Mouse (Mus musculus) lung, embryonic 16.5 days (tissue): ENCODE measurements around the gene Adgrg6. TPM values are rescaled to one million over a fixed set of nuclear protein-coding genes. Genes with fewer than 3 reads are reported as not detected.

ENCODE experiments used
- ATAC-seq: fragments of 200-750 bp; cut with Nextera tagmentation; 2 replicates; pipeline ENCODE4 v1.8.0; 2017; ENCODE audit warnings: low read depth, mild to moderate bottlenecking, moderate library complexity
- H3K27ac ChIP-seq: fragments of 300-500 bp; sonication (generic); 2 replicates; pipeline ENCODE4 v1.5.1; 2014; ENCODE audit warnings: mild to moderate bottlenecking, control low read depth, low read length
- H3K27me3 ChIP-seq: fragments of 300-500 bp; sonication (generic); 2 replicates; pipeline ENCODE4 v1.6.1; 2014; ENCODE audit warnings: low read depth, low read length, mixed read lengths; ENCODE audit not compliant: control insufficient read depth, insufficient read depth
- H3K36me3 ChIP-seq: fragments of 300-500 bp; sonication (generic); 2 replicates; pipeline ENCODE4 v1.6.1; 2014; ENCODE audit warnings: low read length; ENCODE audit not compliant: control insufficient read depth, insufficient read depth
- H3K4me1 ChIP-seq: fragments of 300-500 bp; sonication (generic); replicated peaks from 2 replicates; pipeline ENCODE4 v1.6.1; 2014; ENCODE audit warnings: low read length, mixed read lengths; ENCODE audit not compliant: control insufficient read depth, insufficient read depth
- H3K4me2 ChIP-seq: fragments of 300-500 bp; sonication (generic); 2 replicates; pipeline ENCODE4 v1.6.1; 2014; ENCODE audit warnings: low read depth, low read length, control low read depth
- H3K4me3 ChIP-seq: fragments of 300-500 bp; sonication (generic); 2 replicates; pipeline ENCODE4 v1.5.1; 2014; ENCODE audit warnings: mild to moderate bottlenecking, low read length, control low read depth
- H3K9ac ChIP-seq: fragments of 300-500 bp; sonication (generic); 2 replicates; pipeline ENCODE4 v1.6.1; 2014; ENCODE audit warnings: low read length, control low read depth
- H3K9me3 ChIP-seq: fragments of 300-500 bp; sonication (generic); 2 replicates; pipeline ENCODE4 v1.6.1; 2016; ENCODE audit warnings: low read length; ENCODE audit not compliant: control insufficient read depth
- WGBS: fragments of 180-500 bp; shearing (Covaris S2); extraction: QIAGEN DNeasy Blood & Tissue Kit; methylation state at CpG from one replicate; pipeline ENCODE4 v1.1.7; 2014; 5-methylcytosine and 5-hydroxymethylcytosine counted together
- polyA plus RNA-seq: library from polyadenylated mRNA; unstranded; fragments of >200 nt; fragmentation: Nextera tagmentation; extraction: Ambion mirVana; gene quantifications from 2 replicates; pipeline ENCODE4 v1.2.1, GENCODE M21; 2015

Gene Adgrg6
- polyA plus RNA-seq: 25.0 and 27.0 TPM in 2 replicates

DNA sequence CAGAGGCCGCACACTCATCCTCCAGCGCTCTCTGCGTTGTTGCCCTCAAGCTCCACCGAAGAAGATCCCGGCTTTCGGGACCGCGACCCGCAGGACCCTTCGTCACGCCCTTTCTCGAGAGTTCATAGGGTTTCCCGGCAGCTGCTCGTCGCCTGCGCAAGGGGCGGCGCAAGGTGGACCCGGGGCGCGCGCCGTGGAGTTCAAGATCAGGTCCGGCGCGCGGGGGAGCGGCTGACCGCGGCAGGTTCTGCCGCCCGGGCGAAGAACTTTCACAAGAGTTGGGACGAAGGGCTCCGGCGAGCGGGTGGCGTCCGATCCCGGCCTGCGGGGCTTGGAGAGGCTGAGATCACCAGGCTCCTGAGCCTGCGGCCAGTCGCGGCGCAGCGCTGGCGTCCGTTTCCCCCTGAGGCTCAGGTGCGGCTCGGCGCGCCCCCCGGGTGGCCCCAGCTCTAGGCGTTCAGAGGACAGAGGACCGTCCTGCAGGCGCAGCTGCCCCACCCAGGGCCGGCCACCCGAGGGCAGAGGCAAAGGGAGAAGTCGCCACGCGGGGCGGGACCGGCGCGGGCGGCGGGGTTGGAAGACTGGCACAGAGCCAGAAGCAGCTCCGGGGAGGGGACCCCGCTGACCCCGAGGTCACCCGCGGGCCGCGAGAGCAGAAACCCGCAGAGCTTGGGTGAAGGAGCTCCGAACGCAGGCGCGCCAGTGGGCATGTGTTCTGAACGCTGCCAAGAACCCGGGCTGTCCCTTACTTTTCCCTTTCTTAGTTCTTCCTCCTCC, at the start of gene Adgrg6:
TSS of gene Adgrg6 (minus strand) at position 719 of the 777 bp plus-strand sequence.
- WGBS: under 1% methylated on average over 75 of the region's 81 CpGs

DNA sequence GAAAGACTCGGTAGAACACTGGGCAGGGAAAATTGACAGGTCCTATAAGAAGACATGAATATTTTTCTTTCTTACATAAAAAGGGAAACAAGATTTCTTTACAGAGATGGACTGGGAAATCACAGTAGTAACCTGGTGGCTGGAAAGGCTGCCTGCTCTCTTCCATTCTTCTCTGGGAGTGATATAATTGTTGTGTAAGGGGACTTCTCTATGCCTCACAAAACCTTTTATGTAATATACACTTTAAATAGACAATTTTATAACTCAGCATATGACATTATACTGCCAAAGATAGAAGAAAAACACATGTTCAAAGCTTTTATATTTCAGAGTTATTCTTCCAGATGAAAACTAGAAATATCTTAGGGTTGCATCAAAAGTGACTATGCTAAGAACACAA, 46.8 kb upstream of the Adgrg6 start:
- H3K36me3 ChIP-seq: no peaks in the 10 kb centered on the region
- no peaks in the 10 kb centered on the region for H3K9me3 ChIP-seq
- H3K4me3 ChIP-seq: no peak overlapping the region
- H3K4me2 ChIP-seq: no peak overlapping the region
- no peak overlapping the region for H3K9ac ChIP-seq
- WGBS: 98% methylated on average over 1 of the region's 1 CpGs
- no peak overlapping the region for H3K27ac ChIP-seq
- H3K27me3 ChIP-seq: no peaks in the 10 kb centered on the region
- no peak for ATAC-seq
- H3K4me1 ChIP-seq: no peaks in the 10 kb centered on the region

More for the DNA sequence above, at the start of gene Adgrg6:
- Histone ChIP-seq H3K9me3 (no peaks in the 10 kb centered on the region), H3K4me2 (peak within 1 kb of the TSS; percentile 90), H3K27me3 (no peaks in the 10 kb centered on the region), H3K4me1 (no peaks in the 10 kb centered on the region; the same call in none of the 2 replicates), H3K36me3 (no peaks in the 10 kb centered on the region), H3K4me3 (peak within 1 kb of the TSS; percentile 90), H3K9ac (peak within 1 kb of the TSS; percentile 94), H3K27ac (peak within 1 kb of the TSS; percentile 82)
- ATAC-seq: peak; percentile 78

DNA sequence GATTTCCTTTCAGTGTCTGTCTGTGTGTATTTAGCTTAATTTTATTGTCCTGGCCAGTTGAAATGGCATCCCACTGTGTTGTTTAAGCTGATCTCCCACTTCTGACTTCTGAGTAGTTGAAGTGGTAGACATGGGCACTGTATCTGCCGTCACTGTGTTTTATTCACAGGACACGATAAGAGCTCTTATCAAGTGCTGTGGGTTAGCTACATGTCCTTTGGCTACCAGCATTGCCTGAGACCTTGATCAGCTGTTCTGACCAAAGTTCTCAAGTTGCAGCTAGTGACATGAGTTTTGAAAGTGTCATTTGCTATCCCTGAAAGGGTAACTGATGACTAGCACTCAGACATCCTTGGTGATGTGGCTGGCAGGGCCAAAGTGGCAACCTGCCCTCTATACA, 45.4 kb upstream of the Adgrg6 start:
- 72% methylated on average over 2 of the region's 2 CpGs for WGBS
- H3K9ac ChIP-seq: no peak overlapping the region

DNA sequence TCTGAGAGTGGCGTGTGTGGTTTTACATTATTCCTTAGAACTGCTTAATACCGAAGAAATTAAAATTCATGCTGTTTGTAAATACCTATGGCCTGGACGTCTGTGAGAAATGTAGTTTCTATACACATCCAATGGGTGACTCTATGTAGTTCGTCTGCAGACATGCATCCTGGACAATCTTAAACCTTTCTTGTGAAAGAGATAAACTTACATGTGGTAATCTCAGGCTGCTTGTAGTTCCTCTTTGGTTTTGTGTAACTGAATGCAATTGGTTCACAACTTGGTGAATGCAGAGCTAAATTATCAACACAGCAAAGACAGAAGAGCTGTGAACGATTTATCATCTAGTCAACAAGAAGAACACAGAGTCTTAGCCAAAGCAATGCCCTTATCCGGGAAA, 44.2 kb upstream of the Adgrg6 start:
- Histone ChIP-seq H3K27ac (no peak overlapping the region), H3K9me3 (no peaks in the 10 kb centered on the region), H3K36me3 (no peaks in the 10 kb centered on the region), H3K4me3 (no peak overlapping the region), H3K9ac (no peak overlapping the region), H3K4me1 (no peaks in the 10 kb centered on the region), H3K4me2 (no peak overlapping the region), H3K27me3 (no peaks in the 10 kb centered on the region)
- WGBS: 84% methylated on average over 6 of the region's 6 CpGs
- no peak for ATAC-seq

More for the DNA sequence above, 45.4 kb upstream of the Adgrg6 start:
- H3K4me1 ChIP-seq: no peaks in the 10 kb centered on the region
- no peak overlapping the region for H3K4me2 ChIP-seq
- H3K9me3 ChIP-seq: no peaks in the 10 kb centered on the region
- no peak overlapping the region for H3K27ac ChIP-seq
- ATAC-seq: no peak
- H3K27me3 ChIP-seq: no peaks in the 10 kb centered on the region
- no peaks in the 10 kb centered on the region for H3K36me3 ChIP-seq
- no peak overlapping the region for H3K4me3 ChIP-seq

DNA sequence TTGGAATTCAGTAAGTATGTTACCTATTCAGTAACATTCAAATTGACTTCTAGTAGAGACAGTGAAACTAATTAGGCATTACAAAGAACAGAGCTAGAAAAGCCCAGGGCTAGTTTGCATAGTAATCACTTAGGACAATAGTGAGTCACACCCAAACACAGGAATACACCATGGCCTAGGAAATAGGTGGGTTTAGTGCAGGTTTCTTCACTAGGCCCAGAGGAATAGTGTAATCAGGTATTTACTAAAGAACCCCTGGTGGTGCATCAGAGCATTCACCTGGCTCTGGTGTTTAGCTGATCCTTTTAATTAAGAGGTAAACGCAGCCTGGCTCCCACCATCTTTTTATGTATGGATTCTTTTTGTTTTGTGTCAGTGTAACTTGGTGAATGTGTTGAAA, 38.0 kb upstream of the Adgrg6 start:
- no peak overlapping the region for H3K27ac ChIP-seq
- no peak for ATAC-seq
- 89% methylated on average over 1 of the region's 1 CpGs for WGBS

DNA sequence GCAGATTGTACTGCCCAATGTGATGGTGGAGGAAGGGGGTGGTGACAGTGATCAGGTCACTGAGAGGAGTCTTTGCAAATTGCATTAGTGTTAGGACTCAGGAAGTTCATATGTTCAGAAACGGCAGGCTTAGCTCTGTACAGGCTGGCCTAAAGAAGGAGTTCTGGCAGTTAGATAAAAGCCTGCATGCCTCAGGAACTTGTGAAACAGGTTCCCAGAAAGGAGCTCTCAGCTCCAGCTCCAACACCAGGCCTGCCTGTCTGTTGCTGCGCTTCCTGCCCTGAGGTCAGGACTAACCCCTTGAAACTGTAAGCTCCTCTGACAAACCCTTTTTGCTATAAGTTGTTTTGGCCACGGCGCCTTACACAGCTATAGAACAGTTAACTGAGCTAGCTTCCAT, 28.8 kb upstream of the Adgrg6 start:
- no peak overlapping the region for H3K9ac ChIP-seq
- H3K9me3 ChIP-seq: no peaks in the 10 kb centered on the region
- H3K4me3 ChIP-seq: no peak overlapping the region
- no peaks in the 10 kb centered on the region for H3K27me3 ChIP-seq
- peak overlapping the region; percentile 67 for H3K27ac ChIP-seq
- H3K4me1 ChIP-seq: no peaks in the 10 kb centered on the region
- H3K4me2 ChIP-seq: no peak overlapping the region
- H3K36me3 ChIP-seq: no peaks in the 10 kb centered on the region
- ATAC-seq: peak; percentile 87
- WGBS: 68% methylated on average over 4 of the region's 4 CpGs

More for the DNA sequence above, 38.0 kb upstream of the Adgrg6 start:
- no peaks in the 10 kb centered on the region for H3K36me3 ChIP-seq
- no peak overlapping the region for H3K4me2 ChIP-seq
- H3K4me1 ChIP-seq: no peaks in the 10 kb centered on the region
- H3K4me3 ChIP-seq: no peak overlapping the region
- no peaks in the 10 kb centered on the region for H3K27me3 ChIP-seq
- H3K9ac ChIP-seq: no peak overlapping the region
- no peaks in the 10 kb centered on the region for H3K9me3 ChIP-seq

DNA sequence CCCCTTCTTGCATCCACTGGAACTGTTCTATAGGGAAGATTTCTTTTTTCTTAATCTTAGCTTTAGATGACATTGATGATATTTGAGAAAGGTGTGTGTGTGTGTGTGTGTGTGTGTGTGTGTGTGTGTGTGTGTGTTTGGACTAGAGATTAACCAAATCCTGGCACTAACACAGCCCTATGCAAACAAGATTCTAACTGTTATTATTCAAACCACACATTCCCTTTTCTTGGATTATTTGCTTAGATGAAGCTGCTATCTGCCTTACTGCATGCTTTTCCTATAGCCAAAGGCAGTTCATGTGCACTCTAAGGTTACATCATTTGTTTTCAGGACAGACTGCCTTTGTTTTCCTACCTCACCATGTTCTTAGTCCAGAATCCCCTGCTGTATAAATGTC, 25.7 kb upstream of the Adgrg6 start:
- no peak overlapping the region for H3K4me3 ChIP-seq
- no peak for ATAC-seq
- no peak overlapping the region for H3K4me2 ChIP-seq
- no peak overlapping the region for H3K9ac ChIP-seq
- H3K36me3 ChIP-seq: no peaks in the 10 kb centered on the region
- no peaks in the 10 kb centered on the region for H3K27me3 ChIP-seq
- H3K4me1 ChIP-seq: no peaks in the 10 kb centered on the region
- H3K9me3 ChIP-seq: no peaks in the 10 kb centered on the region
- no peak overlapping the region for H3K27ac ChIP-seq

DNA sequence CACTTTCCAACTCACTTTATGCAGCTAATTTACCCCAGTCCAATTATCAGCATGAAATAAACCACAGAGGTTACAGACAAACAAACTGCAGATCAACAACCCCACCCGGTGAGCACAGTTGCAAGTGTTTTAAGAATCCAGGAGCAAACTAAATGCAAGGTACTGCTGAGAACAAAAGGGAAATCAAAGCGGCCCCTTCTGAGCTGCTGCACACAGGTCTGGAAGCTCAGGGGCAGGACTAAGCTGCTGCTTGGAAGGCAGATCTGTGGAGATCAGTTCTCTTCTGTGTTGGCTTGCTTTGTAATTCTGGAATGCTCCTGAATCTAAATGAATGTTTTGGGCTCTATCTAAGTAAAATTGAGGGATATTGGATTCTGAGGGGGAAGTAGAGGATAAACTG, 25.2 kb upstream of the Adgrg6 start:
- WGBS: 17% methylated on average over 2 of the region's 2 CpGs
- no peak for ATAC-seq
- Histone ChIP-seq H3K27me3 (no peaks in the 10 kb centered on the region), H3K4me2 (no peak overlapping the region), H3K36me3 (no peaks in the 10 kb centered on the region), H3K9ac (no peak overlapping the region), H3K27ac (no peak overlapping the region), H3K4me1 (no peaks in the 10 kb centered on the region), H3K4me3 (no peak overlapping the region), H3K9me3 (no peaks in the 10 kb centered on the region)

DNA sequence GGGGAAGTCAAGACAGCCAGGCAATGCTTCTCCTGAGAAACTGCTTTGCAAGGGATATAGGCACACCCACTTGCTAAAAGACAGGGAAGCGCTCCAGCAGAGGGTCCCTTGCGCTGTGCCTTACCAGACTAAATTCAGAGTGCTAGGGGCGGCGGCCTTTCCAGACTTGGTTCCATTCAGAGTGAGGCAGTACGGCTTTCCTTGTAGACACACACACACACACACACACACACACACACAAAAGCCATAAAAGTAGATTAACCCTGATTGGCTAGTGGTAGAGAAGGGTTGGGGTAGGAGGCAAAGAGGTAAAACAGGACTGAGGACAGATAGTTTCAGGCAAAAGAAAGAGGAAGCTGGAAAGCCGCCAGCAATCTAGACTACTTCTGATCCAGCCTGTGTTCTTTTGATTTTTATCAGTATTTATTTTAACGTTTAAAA, 672 bp upstream of the Adgrg6 start:
- H3K9ac ChIP-seq: no peak overlapping the region
- H3K4me1 ChIP-seq: no peaks in the 10 kb centered on the region; the same call in none of the 2 replicates
- peak overlapping the region; percentile 5; the same call in 1 of the 2 replicates for H3K27ac ChIP-seq
- no peaks in the 10 kb centered on the region for H3K9me3 ChIP-seq
- 15% methylated on average over 7 of the region's 7 CpGs for WGBS
- H3K4me2 ChIP-seq: peak overlapping the region; percentile 90
- peak; percentile 66 for ATAC-seq
- H3K4me3 ChIP-seq: peak overlapping the region; percentile 3; the same call in 1 of the 2 replicates
- no peaks in the 10 kb centered on the region for H3K27me3 ChIP-seq
- no peaks in the 10 kb centered on the region for H3K36me3 ChIP-seq
